In genomic region chr3:108940001-108940633, GRCm38 (mm10) we compare ENCODE assay signal across 7 mouse cellular contexts. TPM values are rescaled to one million over a fixed set of nuclear protein-coding genes. Genes with fewer than 3 reads are reported as not detected.
A peak's percentile ranks its signal among the peaks of the same experiment; 100 is the strongest.
DNase-seq lines count a peak whose midpoint lies in the region; ATAC-seq lines count a peak whose summit lies in the region.

Gene Gm9857, minus strand, starts transcription at chr3:108940445.

- no peaks in the 10 kb centered on the region for H3K9me3 ChIP-seq in liver, embryonic 11.5 days (ENCODE audit: control insufficient read depth, low read length)
- no peaks in the 10 kb centered on the region for H3K9me3 ChIP-seq in embryonic facial prominence, embryonic 14.5 days (ENCODE audit: control insufficient read depth, low read length)
- no peaks in the 10 kb centered on the region for H3K9me3 ChIP-seq in intestine, embryonic 16.5 days (ENCODE audit: control insufficient read depth, low read length)
- no peaks in the 10 kb centered on the region for H3K9me3 ChIP-seq in midbrain, embryonic 15.5 days

- H3K27ac ChIP-seq in liver, embryonic 11.5 days (ENCODE audit: low read depth, low read length) = no peak within 1 kb of the TSS
- H3K27ac ChIP-seq in embryonic facial prominence, embryonic 14.5 days (replicated peaks; ENCODE audit: low read depth, low read length) = no peak within 1 kb of the TSS
- H3K27ac ChIP-seq in intestine, embryonic 16.5 days (ENCODE audit: low read length) = no peak within 1 kb of the TSS
- H3K27ac ChIP-seq in midbrain, embryonic 15.5 days = no peak within 1 kb of the TSS

- H3K4me1 ChIP-seq in liver, embryonic 11.5 days (replicated peaks; ENCODE audit: control insufficient read depth, insufficient read depth, low read length) = no peaks in the 10 kb centered on the region
- H3K4me1 ChIP-seq in embryonic facial prominence, embryonic 14.5 days (ENCODE audit: control insufficient read depth, insufficient read depth, low read length) = no peaks in the 10 kb centered on the region
- no peaks in the 10 kb centered on the region for H3K4me1 ChIP-seq in intestine, embryonic 16.5 days (ENCODE audit: control insufficient read depth, insufficient read depth, low read length)
- H3K4me1 ChIP-seq in midbrain, embryonic 15.5 days = no peaks in the 10 kb centered on the region

- no peaks in the 10 kb centered on the region for H3K36me3 ChIP-seq in liver, embryonic 11.5 days (ENCODE audit: control insufficient read depth, insufficient read depth, low read length)
- H3K36me3 ChIP-seq in embryonic facial prominence, embryonic 14.5 days (ENCODE audit: control insufficient read depth, insufficient read depth, low read length) = no peaks in the 10 kb centered on the region
- H3K36me3 ChIP-seq in intestine, embryonic 16.5 days (ENCODE audit: control insufficient read depth, insufficient read depth, low read length) = no peaks in the 10 kb centered on the region
- H3K36me3 ChIP-seq in midbrain, embryonic 15.5 days (replicated peaks) = no peaks in the 10 kb centered on the region

- 51% methylated on average over 41 of the region's 59 CpGs for WGBS in liver, embryonic 11.5 days
- WGBS in embryonic facial prominence, embryonic 14.5 days = 68% methylated on average over 33 of the region's 59 CpGs
- 51% methylated on average over 50 of the region's 59 CpGs for WGBS in intestine, embryonic 16.5 days
- WGBS in midbrain, embryonic 15.5 days = 58% methylated on average over 44 of the region's 59 CpGs

- ATAC-seq in liver, embryonic 11.5 days (replicated peaks; ENCODE audit: low FRiP score) = peak; percentile 29
- peak; percentile 85 for ATAC-seq in embryonic facial prominence, embryonic 14.5 days (ENCODE audit: low read depth)
- peak; percentile 67 for ATAC-seq in intestine, embryonic 16.5 days
- ATAC-seq in midbrain, embryonic 15.5 days (replicated peaks) = peak; percentile 95

- H3K9ac ChIP-seq in liver, embryonic 11.5 days (ENCODE audit: low read depth, low read length) = peak within 1 kb of the TSS; percentile 26; the same call in 1 of the 2 replicates
- H3K9ac ChIP-seq in embryonic facial prominence, embryonic 14.5 days (ENCODE audit: low read depth, low read length) = peak within 1 kb of the TSS; percentile 46
- peak within 1 kb of the TSS; percentile 57 for H3K9ac ChIP-seq in intestine, embryonic 16.5 days (ENCODE audit: low read depth, low read length)
- H3K9ac ChIP-seq in midbrain, embryonic 15.5 days = peak within 1 kb of the TSS; percentile 37

- peak within 1 kb of the TSS; percentile 66 for H3K4me2 ChIP-seq in liver, embryonic 11.5 days
- H3K4me2 ChIP-seq in embryonic facial prominence, embryonic 14.5 days (ENCODE audit: low read depth, low read length) = peak within 1 kb of the TSS; percentile 61
- H3K4me2 ChIP-seq in intestine, embryonic 16.5 days (ENCODE audit: low read depth, low read length) = peak within 1 kb of the TSS; percentile 65
- peak within 1 kb of the TSS; percentile 55 for H3K4me2 ChIP-seq in midbrain, embryonic 15.5 days

- peak within 1 kb of the TSS; percentile 32 for H3K4me3 ChIP-seq in liver, embryonic 11.5 days (ENCODE audit: low read depth, low read length)
- H3K4me3 ChIP-seq in embryonic facial prominence, embryonic 14.5 days (ENCODE audit: low read depth, low read length) = peak within 1 kb of the TSS; percentile 35
- peak within 1 kb of the TSS; percentile 44 for H3K4me3 ChIP-seq in intestine, embryonic 16.5 days (ENCODE audit: low read length)
- H3K4me3 ChIP-seq in midbrain, embryonic 15.5 days = peak within 1 kb of the TSS; percentile 34

- H3K27me3 ChIP-seq in liver, embryonic 11.5 days (replicated peaks; ENCODE audit: control insufficient read depth, insufficient read depth, low read length) = no peaks in the 10 kb centered on the region; the same call in none of the 2 replicates
- H3K27me3 ChIP-seq in embryonic facial prominence, embryonic 14.5 days (replicated peaks; ENCODE audit: control insufficient read depth, insufficient read depth, low read length) = no peaks in the 10 kb centered on the region
- no peaks in the 10 kb centered on the region for H3K27me3 ChIP-seq in intestine, embryonic 16.5 days (replicated peaks; ENCODE audit: control insufficient read depth, insufficient read depth, low read length)
- H3K27me3 ChIP-seq in midbrain, embryonic 15.5 days (replicated peaks) = no peaks in the 10 kb centered on the region

- no peak for DNase-seq in liver, embryonic 11.5 days (ENCODE audit: low spot score)
- no peak for DNase-seq in liver
- peak; percentile 31 for DNase-seq in embryonic facial prominence, embryonic 14.5 days (ENCODE audit: low spot score)
- DNase-seq in adrenal gland, postnatal 25 days = no peak
- no peak for DNase-seq in adrenal gland, adult 2 months

RNA-seq across cellular contexts. Expression of gene Gm9857, which starts in this region (rescaled TPM):
- polyA plus RNA-seq in liver, embryonic 11.5 days (2014; fragmentation: Nextera tagmentation; extraction: Ambion mirVana) = not detected in 2 replicates
- polyA plus RNA-seq in embryonic facial prominence, embryonic 14.5 days (2014; fragmentation: Nextera tagmentation; extraction: Ambion mirVana) = not detected in 2 replicates
- not detected in 2 replicates for polyA plus RNA-seq in intestine, embryonic 16.5 days (2015; fragmentation: Nextera tagmentation; extraction: Ambion mirVana)
- not detected in 2 replicates for polyA plus RNA-seq in midbrain, embryonic 15.5 days (2015; fragmentation: Nextera tagmentation; extraction: Ambion mirVana)
- total RNA-seq in adrenal gland, postnatal 25 days (2021) = not detected in 2 replicates
- total RNA-seq in adrenal gland, adult 2 months (2021) = not detected
- not detected in 2 replicates for polyA plus RNA-seq in adrenal gland, adult 2 months (2012; rRNA removed)

Comparison
In these comparisons a context has a peak if more than half of its experiments do, and no peak if none do; other contexts are left out.
1. Peak in ATAC-seq, H3K4me3 ChIP-seq, H3K9ac ChIP-seq and H3K4me2 ChIP-seq in liver, embryonic 11.5 days; RNA of the gene not detected or under 1 TPM.
2. Peak in DNase-seq, ATAC-seq, H3K4me3 ChIP-seq, H3K9ac ChIP-seq and H3K4me2 ChIP-seq in embryonic facial prominence, embryonic 14.5 days; RNA of the gene not detected or under 1 TPM.
3. Peak in ATAC-seq, H3K4me3 ChIP-seq, H3K9ac ChIP-seq and H3K4me2 ChIP-seq in intestine, embryonic 16.5 days; RNA of the gene not detected or under 1 TPM.
4. Peak in ATAC-seq, H3K4me3 ChIP-seq, H3K9ac ChIP-seq and H3K4me2 ChIP-seq in midbrain, embryonic 15.5 days; RNA of the gene not detected or under 1 TPM.
5. ATAC-seq: peak in every context shown above with its lines; median percentile 95 in midbrain, embryonic 15.5 days; 85 in embryonic facial prominence, embryonic 14.5 days; 67 in intestine, embryonic 16.5 days; 29 in liver, embryonic 11.5 days.